Mouse (Mus musculus): ENCODE measurements around the gene BC034090. TPM values are rescaled to one million over a fixed set of nuclear protein-coding genes. Genes with fewer than 3 reads are reported as not detected.

BC034090 gene
- polyA plus RNA-seq, 1 experiment, result 11.1 TPM

DNA sequence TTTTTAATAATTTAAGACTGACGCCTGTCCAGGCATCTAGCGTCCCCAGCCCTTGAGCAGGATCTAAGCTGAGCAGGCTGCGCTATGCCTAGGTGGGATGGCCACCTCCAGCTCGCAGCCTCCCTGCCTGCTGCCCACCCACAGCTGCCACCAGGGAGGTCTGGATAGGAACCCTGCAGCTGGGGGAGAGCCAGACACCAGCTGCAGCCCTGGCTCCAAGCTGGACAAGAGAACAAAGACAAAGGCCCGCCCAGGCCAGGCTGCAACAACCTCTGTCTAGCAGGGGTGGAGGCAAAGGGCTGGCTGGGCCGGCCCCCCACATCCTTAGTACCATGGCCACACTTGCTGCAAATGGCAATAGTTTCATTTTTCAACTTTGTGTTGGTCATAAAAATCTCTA is 31.8 kb downstream of the BC034090 start:
- Histone ChIP-seq H3K36me3 (ENCODE audit: control insufficient read depth, insufficient read depth) (no peaks in the 10 kb centered on the region), H3K27me3 (ENCODE audit: control insufficient read depth, insufficient read depth, insufficient read length) (no peaks in the 10 kb centered on the region), H3ac (ENCODE audit: control insufficient read depth, insufficient read length) (no peak overlapping the region), H3K79me2 (ENCODE audit: control insufficient read depth, insufficient read depth) (no peaks in the 10 kb centered on the region), H3K4me3 (no peak overlapping the region), H3K4me2 (ENCODE audit: low read depth) (peak overlapping the region; percentile 53)
- peak; percentile 42 for TF ChIP-seq POLR2AphosphoS2 (IDR thresholded peaks at IDR 0.05; ENCODE audit: insufficient read length, low read depth)
- peak in 2 of 3 experiments; percentile 46 to 53 for TF ChIP-seq MYOG (IDR thresholded peaks at IDR 0.05; ENCODE audit: control insufficient read depth in 1 of 3, insufficient read depth in 1 of 3, insufficient read length in 2 of 3, low read depth in 2 of 3)
- peak in 2 of 3 experiments; percentile 73 for TF ChIP-seq MYOD1 (IDR thresholded peaks at IDR 0.05; ENCODE audit: control insufficient read depth in 1 of 3, insufficient read length in 2 of 3, low read depth in 2 of 3)
- TF ChIP-seq MAX (IDR thresholded peaks at IDR 0.05; ENCODE audit: low read depth), result no peak

DNA sequence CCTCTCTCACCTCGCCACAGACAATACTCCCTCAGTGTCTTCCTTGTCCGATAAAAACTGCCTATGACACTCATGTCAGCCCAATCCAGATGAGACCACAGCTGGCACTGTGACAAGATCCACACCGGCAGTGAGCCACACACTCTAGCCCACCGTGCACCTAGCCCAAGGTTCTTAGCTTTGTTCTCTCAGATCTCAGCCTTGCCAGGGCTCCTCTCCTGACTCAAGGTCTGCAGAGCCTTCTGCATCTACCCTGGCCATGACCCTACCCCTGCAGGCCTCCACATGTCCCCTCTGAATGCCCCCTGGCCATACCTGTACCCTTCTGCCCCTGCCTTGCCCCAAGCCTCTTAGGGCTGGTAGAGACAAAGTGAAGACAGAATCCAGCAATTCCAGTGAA is 32.2 kb downstream of the BC034090 start:
- H3K79me2 ChIP-seq (ENCODE audit: control insufficient read depth, insufficient read depth), result no peaks in the 10 kb centered on the region
- H3K27me3 ChIP-seq (ENCODE audit: control insufficient read depth, insufficient read depth, insufficient read length), result no peaks in the 10 kb centered on the region
- no peak overlapping the region for H3K4me3 ChIP-seq
- no peak overlapping the region for H3ac ChIP-seq (ENCODE audit: control insufficient read depth, insufficient read length)
- peak overlapping the region; percentile 53 for H3K4me2 ChIP-seq (ENCODE audit: low read depth)
- TF ChIP-seq E2F4 (IDR thresholded peaks at IDR 0.05; ENCODE audit: insufficient read depth) (no peak), SRF (IDR thresholded peaks at IDR 0.05; ENCODE audit: control insufficient read depth, insufficient read length, low read depth) (no peak), POLR2AphosphoS2 (IDR thresholded peaks at IDR 0.05; ENCODE audit: insufficient read length, low read depth) (no peak), POLR2A (IDR thresholded peaks at IDR 0.05; ENCODE audit: insufficient read length, low read depth) (no peak), TCF3 (IDR thresholded peaks at IDR 0.05; ENCODE audit: insufficient read length, low read depth) (no peak), MAX (IDR thresholded peaks at IDR 0.05; ENCODE audit: low read depth) (no peak), MYOD1 (IDR thresholded peaks at IDR 0.05; ENCODE audit: control insufficient read depth in 1 of 3, insufficient read length in 2 of 3, low read depth in 2 of 3) (no peak), CEBPB (IDR thresholded peaks at IDR 0.05; ENCODE audit: insufficient read depth, poor library complexity, severe bottlenecking) (no peak), REST (IDR thresholded peaks at IDR 0.05; ENCODE audit: insufficient read depth, insufficient read length) (no peak), MYOG (IDR thresholded peaks at IDR 0.05; ENCODE audit: control insufficient read depth in 1 of 3, insufficient read depth in 1 of 3, insufficient read length in 2 of 3, low read depth in 2 of 3) (no peak), USF1 (IDR thresholded peaks at IDR 0.05; ENCODE audit: low read depth) (no peak), TCF12 (IDR thresholded peaks at IDR 0.05; ENCODE audit: insufficient read depth, poor library complexity, severe bottlenecking) (no peak)
- H3K36me3 ChIP-seq (ENCODE audit: control insufficient read depth, insufficient read depth), result no peaks in the 10 kb centered on the region

DNA sequence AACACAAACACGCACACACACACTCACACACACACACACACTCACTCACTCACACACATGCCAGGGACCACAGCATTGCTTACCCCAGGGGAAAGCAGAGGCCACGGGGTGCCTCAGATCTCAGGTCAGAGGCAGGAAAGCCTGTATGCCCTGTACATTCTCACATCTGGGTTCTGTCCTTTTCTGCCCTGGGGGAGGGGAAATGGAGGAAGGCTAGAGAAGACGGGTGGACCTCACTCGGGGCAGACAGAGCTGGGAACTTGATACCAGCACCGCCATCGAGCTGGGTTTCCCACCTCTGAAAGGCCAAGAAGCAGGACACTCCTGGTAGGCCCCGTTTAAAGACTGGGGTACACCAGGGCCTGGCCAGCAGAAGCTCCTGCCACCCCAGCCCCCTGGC is 33.2 kb downstream of the BC034090 start:
- no peak overlapping the region for H3ac ChIP-seq (ENCODE audit: control insufficient read depth, insufficient read length)
- no peak overlapping the region for H3K4me2 ChIP-seq (ENCODE audit: low read depth)
- TF ChIP-seq MYOG (IDR thresholded peaks at IDR 0.05; ENCODE audit: control insufficient read depth in 1 of 3, insufficient read depth in 1 of 3, insufficient read length in 2 of 3, low read depth in 2 of 3) (no peak), POLR2AphosphoS2 (IDR thresholded peaks at IDR 0.05; ENCODE audit: insufficient read length, low read depth) (peak; percentile 9)
- no peaks in the 10 kb centered on the region for H3K36me3 ChIP-seq (ENCODE audit: control insufficient read depth, insufficient read depth)
- no peaks in the 10 kb centered on the region for H3K79me2 ChIP-seq (ENCODE audit: control insufficient read depth, insufficient read depth)
- no peak overlapping the region for H3K4me3 ChIP-seq
- no peaks in the 10 kb centered on the region for H3K27me3 ChIP-seq (ENCODE audit: control insufficient read depth, insufficient read depth, insufficient read length)

DNA sequence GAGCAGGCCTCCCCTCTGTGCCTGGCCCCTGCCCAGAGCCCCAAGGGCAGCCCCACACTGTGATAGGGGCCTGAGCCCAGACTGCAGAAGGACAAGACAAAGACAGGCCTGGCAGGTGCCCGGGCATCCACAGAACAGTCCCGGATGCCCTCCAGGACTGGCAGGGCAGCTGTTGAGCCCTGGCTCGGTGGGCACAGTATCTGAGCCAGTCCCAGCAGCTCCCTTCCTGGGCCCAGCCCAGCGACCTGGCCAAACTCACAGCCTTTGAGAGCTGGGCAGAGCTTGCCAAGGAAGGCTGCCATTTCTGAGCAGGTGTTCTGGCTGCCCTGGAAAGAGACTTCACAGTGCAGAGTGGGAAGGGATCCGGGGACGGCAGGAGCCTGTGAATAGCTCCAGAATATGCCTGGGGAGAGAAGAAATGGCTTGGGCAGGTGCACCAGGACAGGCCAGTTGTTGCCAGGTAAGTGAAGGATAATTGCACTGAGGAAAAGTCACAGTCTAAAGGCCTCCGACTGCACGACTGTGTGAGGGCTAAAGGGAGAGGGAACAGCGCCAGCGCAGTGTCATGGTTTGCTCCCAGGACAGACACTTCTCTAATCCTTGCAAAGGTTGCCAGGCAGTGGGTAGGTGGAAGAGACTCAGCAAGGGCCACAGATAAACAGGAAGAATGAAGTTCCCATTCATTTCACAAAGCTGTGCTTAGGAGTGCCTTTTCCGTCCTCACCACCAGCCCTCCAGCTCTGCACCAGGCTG is 34.1 kb downstream of the BC034090 start:
- TF ChIP-seq MYOD1 (IDR thresholded peaks at IDR 0.05; ENCODE audit: control insufficient read depth in 1 of 3, insufficient read length in 2 of 3, low read depth in 2 of 3) (peak in 2 of 3 experiments; percentile 46 to 69), MAX (IDR thresholded peaks at IDR 0.05; ENCODE audit: low read depth) (no peak), SRF (IDR thresholded peaks at IDR 0.05; ENCODE audit: control insufficient read depth, insufficient read length, low read depth) (peak; percentile 24), TCF12 (IDR thresholded peaks at IDR 0.05; ENCODE audit: insufficient read depth, poor library complexity, severe bottlenecking) (no peak), POLR2A (IDR thresholded peaks at IDR 0.05; ENCODE audit: insufficient read length, low read depth) (no peak), USF1 (IDR thresholded peaks at IDR 0.05; ENCODE audit: low read depth) (no peak), TCF3 (IDR thresholded peaks at IDR 0.05; ENCODE audit: insufficient read length, low read depth) (no peak), CEBPB (IDR thresholded peaks at IDR 0.05; ENCODE audit: insufficient read depth, poor library complexity, severe bottlenecking) (no peak), POLR2AphosphoS2 (IDR thresholded peaks at IDR 0.05; ENCODE audit: insufficient read length, low read depth) (peak; percentile 23), MYOG (IDR thresholded peaks at IDR 0.05; ENCODE audit: control insufficient read depth in 1 of 3, insufficient read depth in 1 of 3, insufficient read length in 2 of 3, low read depth in 2 of 3) (peak in 1 of 3 experiments; percentile 59)

DNA sequence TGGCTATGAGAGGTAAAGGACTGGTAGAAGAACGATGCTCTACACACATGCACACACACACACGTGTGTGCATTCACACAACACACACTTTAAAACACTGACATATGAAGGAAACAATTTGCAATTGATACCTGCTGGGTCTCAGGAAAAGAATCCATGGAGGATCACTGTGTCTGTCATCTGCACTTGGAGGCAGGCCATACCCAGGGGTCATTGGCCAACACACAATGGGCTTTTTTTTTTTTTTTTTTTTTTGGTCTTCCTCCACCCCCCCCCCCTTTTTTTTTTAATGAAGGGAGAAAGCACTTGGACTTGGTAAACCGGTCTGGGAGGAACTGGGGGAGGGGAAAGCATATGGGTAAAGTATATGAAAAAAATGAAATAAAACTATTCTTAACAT is 36.4 kb downstream of the BC034090 start:
- no peak for TF ChIP-seq E2F4 (IDR thresholded peaks at IDR 0.05; ENCODE audit: insufficient read depth)
- TF ChIP-seq REST (IDR thresholded peaks at IDR 0.05; ENCODE audit: insufficient read depth, insufficient read length), result no peak
- no peak for TF ChIP-seq MYOG (IDR thresholded peaks at IDR 0.05; ENCODE audit: control insufficient read depth in 1 of 3, insufficient read depth in 1 of 3, insufficient read length in 2 of 3, low read depth in 2 of 3)
- no peak for TF ChIP-seq CEBPB (IDR thresholded peaks at IDR 0.05; ENCODE audit: insufficient read depth, poor library complexity, severe bottlenecking)
- TF ChIP-seq MAX (IDR thresholded peaks at IDR 0.05; ENCODE audit: low read depth), result no peak
- no peak for TF ChIP-seq TCF12 (IDR thresholded peaks at IDR 0.05; ENCODE audit: insufficient read depth, poor library complexity, severe bottlenecking)
- TF ChIP-seq TCF3 (IDR thresholded peaks at IDR 0.05; ENCODE audit: insufficient read length, low read depth), result no peak
- no peak for TF ChIP-seq POLR2AphosphoS2 (IDR thresholded peaks at IDR 0.05; ENCODE audit: insufficient read length, low read depth)

More for the DNA sequence above, 34.1 kb downstream of the BC034090 start:
- H3K79me2 ChIP-seq (ENCODE audit: control insufficient read depth, insufficient read depth), result no peaks in the 10 kb centered on the region
- no peak overlapping the region for H3K4me2 ChIP-seq (ENCODE audit: low read depth)
- no peaks in the 10 kb centered on the region for H3K27me3 ChIP-seq (ENCODE audit: control insufficient read depth, insufficient read depth, insufficient read length)
- H3K4me3 ChIP-seq, result no peak overlapping the region
- no peak overlapping the region for H3ac ChIP-seq (ENCODE audit: control insufficient read depth, insufficient read length)
- H3K36me3 ChIP-seq (ENCODE audit: control insufficient read depth, insufficient read depth), result no peaks in the 10 kb centered on the region

More for the DNA sequence above, 36.4 kb downstream of the BC034090 start:
- H3K4me2 ChIP-seq (ENCODE audit: low read depth), result no peak overlapping the region
- H3K36me3 ChIP-seq (ENCODE audit: control insufficient read depth, insufficient read depth), result no peaks in the 10 kb centered on the region
- no peaks in the 10 kb centered on the region for H3K27me3 ChIP-seq (ENCODE audit: control insufficient read depth, insufficient read depth, insufficient read length)
- no peak overlapping the region for H3K4me3 ChIP-seq
- H3ac ChIP-seq (ENCODE audit: control insufficient read depth, insufficient read length), result no peak overlapping the region
- H3K79me2 ChIP-seq (ENCODE audit: control insufficient read depth, insufficient read depth), result no peaks in the 10 kb centered on the region
